Mouse (Mus musculus): ENCODE results near the gene Aldh3b3.

DNA sequence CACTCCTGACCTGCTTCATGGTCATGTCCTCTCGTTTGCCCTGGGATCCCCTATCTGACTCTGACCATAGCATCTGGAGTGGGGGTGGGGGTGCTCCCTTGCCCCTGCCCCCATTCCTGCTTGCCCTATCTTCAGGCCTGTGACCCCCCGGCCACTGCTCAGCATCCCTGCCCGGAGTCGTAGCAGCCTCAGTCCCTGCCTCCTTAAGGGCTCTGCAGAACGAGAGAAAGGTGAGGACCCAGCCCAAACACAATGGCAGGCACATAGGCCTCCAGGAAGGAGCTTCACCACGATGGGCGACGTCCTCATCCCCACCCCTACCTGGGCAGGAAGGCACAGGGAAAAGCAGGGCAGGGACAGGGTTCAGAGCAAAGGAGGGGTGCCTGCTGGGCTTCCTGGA is 39.9 kb downstream of the Aldh3b3 start:
- no peak for TF ChIP-seq POLR2A (IDR thresholded peaks at IDR 0.05; ENCODE audit: insufficient read depth, low read length)
- no peak for TF ChIP-seq CTCF (IDR thresholded peaks at IDR 0.05; ENCODE audit: low read depth, low read length)
